Mouse (Mus musculus): Measurements from ENCODE around the gene Hddc3. TPM values are rescaled to one million over a fixed set of nuclear protein-coding genes. Genes with fewer than 3 reads are reported as not detected.

The Hddc3 gene
- polyA plus RNA-seq, 1 experiment = 20.4 TPM

DNA sequence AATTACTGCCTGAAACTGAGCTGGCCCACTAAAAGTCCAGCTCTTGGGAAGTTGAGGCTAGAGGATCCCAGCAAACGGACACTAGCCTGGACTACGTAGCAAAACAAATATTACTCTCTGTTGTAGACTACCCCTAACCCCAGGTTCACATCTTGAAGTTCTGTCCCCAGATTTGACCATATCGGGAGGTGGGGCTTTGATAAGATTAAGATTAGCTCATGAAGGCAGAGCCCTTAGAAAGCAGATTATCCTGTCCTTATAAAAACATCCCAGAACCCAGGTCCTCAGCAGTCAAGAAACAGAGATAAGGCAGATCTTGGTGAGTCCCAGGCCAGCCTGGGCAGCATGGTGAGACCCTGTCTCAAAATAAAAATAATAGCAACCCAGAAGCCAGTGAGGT, 29.3 kb downstream of the Hddc3 start:
- TF ChIP-seq CTCF (IDR thresholded peaks at IDR 0.05; ENCODE audit: insufficient read depth, low read length) (no peak), POLR2A (IDR thresholded peaks at IDR 0.05; ENCODE audit: borderline replicate concordance, extremely low read depth, low read depth, low read length) (no peak)

DNA sequence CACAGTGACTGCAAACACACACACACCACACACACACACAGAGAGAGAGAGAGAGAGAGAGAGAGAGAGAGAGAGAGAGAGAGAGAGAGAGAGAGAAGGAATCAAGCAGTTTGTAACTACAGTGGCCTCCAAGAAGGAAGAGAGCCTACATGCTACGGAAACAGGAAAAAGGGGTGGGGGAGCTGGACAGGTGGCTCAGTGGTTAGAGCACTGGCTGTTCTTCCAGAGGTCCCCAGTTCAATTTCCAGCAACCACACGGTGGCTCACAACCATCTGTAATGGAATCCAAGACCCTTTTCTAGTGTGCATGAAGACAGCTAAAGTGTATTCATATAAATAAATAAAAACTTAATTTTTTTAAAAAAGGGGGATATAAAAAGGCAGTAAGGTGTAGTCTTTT, 29.8 kb downstream of the Hddc3 start:
- Histone ChIP-seq H3K4me3 (replicated peaks; ENCODE audit: extremely low read depth, low read depth, low read length) (no peak overlapping the region), H3K4me1 (ENCODE audit: control insufficient read depth, insufficient read depth, low read length) (peaks cover 13% of the 10 kb centered on the region)
- no peak for TF ChIP-seq POLR2A (IDR thresholded peaks at IDR 0.05; ENCODE audit: borderline replicate concordance, extremely low read depth, low read depth, low read length)
- no peak for TF ChIP-seq CTCF (IDR thresholded peaks at IDR 0.05; ENCODE audit: insufficient read depth, low read length)
- WGBS = 33% methylated on average over 2 of the region's 2 CpGs
- DNase-seq = no peak

More for the DNA sequence above, 29.3 kb downstream of the Hddc3 start:
- no peak for DNase-seq
- H3K4me3 ChIP-seq (replicated peaks; ENCODE audit: extremely low read depth, low read depth, low read length) = no peak overlapping the region
- WGBS = 82% methylated on average over 3 of the region's 3 CpGs
- H3K4me1 ChIP-seq (ENCODE audit: control insufficient read depth, insufficient read depth, low read length) = peaks cover 11% of the 10 kb centered on the region

DNA sequence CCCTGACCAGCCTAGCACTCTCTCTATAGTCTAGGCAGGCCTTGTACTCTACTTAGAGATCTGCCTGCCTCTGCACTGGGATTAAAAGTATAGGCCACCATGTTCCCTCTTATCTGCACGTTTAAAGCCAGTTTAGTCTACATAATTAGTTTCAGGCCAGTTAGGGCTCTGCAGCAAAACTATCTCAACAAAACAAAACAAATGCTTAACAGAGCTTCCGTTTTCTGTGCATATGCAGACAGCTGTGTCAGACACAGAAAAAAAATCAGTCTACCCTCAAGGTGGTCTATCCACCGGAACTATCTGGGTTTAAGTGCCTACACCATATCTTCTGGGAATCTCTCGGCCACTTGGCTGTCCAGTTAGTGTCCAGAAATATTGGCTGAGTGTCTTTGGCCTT, 30.4 kb downstream of the Hddc3 start:
- Histone ChIP-seq H3K4me3 (replicated peaks; ENCODE audit: extremely low read depth, low read depth, low read length) (no peak overlapping the region), H3K4me1 (ENCODE audit: control insufficient read depth, insufficient read depth, low read length) (peaks cover 16% of the 10 kb centered on the region)
- TF ChIP-seq POLR2A (IDR thresholded peaks at IDR 0.05; ENCODE audit: borderline replicate concordance, extremely low read depth, low read depth, low read length) (no peak), CTCF (IDR thresholded peaks at IDR 0.05; ENCODE audit: insufficient read depth, low read length) (no peak)
- no peak for DNase-seq
- 71% methylated on average over 4 of the region's 4 CpGs for WGBS

DNA sequence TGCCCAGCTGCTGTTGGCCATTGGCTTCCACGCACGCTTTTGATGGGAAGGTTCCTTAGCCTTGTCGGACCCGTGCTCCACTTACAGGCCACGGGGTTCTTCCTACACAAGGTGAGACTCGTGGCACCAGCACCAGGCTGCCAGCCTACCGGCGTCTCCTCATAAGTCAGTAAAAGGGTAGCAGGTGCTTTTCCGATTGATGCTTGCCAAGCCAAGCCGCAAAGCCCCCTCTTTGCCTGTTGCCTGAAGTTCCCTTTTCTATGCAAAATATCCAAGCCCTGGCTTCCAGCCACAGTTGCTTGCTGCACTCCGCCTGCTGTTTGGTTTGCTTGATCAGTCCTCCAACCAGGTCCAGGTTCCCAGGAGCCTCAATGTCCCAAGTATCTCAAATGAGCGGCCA, 30.9 kb downstream of the Hddc3 start:
- WGBS = 70% methylated on average over 12 of the region's 12 CpGs
- TF ChIP-seq CTCF (IDR thresholded peaks at IDR 0.05; ENCODE audit: insufficient read depth, low read length) (no peak), POLR2A (IDR thresholded peaks at IDR 0.05; ENCODE audit: borderline replicate concordance, extremely low read depth, low read depth, low read length) (no peak)
- Histone ChIP-seq H3K4me1 (ENCODE audit: control insufficient read depth, insufficient read depth, low read length) (peaks cover 15% of the 10 kb centered on the region), H3K4me3 (replicated peaks; ENCODE audit: extremely low read depth, low read depth, low read length) (no peak overlapping the region)
- DNase-seq = no peak

DNA sequence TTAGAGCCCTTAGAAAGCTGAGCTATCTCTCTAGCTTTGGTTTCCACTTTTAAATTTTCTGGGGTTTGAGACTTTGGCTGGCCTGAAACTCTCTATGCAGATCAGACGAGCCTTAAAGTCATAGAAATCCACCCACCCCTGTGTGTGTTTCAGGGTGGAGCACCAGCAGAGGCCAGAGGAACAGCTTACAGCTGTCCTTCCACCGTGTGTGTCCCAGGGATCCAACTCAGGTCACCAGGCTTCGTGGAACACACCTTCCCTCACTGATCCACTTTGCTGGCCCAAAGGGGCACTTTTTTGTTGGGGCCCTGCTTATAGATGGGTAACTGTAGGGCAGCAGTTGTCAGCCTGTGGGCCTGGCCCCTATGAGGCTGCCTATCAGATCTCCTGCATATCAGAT, 31.4 kb downstream of the Hddc3 start:
- 58% methylated on average over 3 of the region's 3 CpGs for WGBS
- no peak for DNase-seq

DNA sequence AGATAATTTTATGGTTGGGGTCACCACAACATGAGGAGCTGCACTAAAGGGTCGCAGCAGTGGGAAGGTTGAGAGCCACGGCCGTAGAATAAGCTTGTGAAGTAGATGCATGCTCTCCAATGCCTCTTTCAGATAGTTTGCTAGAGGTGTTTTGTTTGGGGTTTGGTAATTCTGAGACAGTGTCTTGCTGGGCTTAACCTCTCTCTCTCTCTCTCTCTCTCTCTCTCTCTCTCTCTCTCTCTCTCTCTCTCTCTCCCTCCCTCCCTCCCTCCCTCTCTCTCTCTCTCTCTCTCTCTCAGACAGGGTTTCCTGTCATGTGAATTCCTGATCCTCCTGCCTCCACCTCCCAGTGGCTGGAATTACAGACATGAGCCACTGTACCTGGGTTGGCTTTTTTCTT, 31.8 kb downstream of the Hddc3 start:
- Histone ChIP-seq H3K4me1 (ENCODE audit: control insufficient read depth, insufficient read depth, low read length) (peaks cover 9% of the 10 kb centered on the region; the same call in 1 of the 2 replicates), H3K4me3 (replicated peaks; ENCODE audit: extremely low read depth, low read depth, low read length) (no peak overlapping the region)
- no peak for DNase-seq
- 93% methylated on average over 3 of the region's 3 CpGs for WGBS
- TF ChIP-seq CTCF (IDR thresholded peaks at IDR 0.05; ENCODE audit: insufficient read depth, low read length) = no peak
- TF ChIP-seq POLR2A (IDR thresholded peaks at IDR 0.05; ENCODE audit: borderline replicate concordance, extremely low read depth, low read depth, low read length) = no peak

More for the DNA sequence above, 31.4 kb downstream of the Hddc3 start:
- Histone ChIP-seq H3K4me3 (replicated peaks; ENCODE audit: extremely low read depth, low read depth, low read length) (no peak overlapping the region), H3K4me1 (ENCODE audit: control insufficient read depth, insufficient read depth, low read length) (peaks cover 13% of the 10 kb centered on the region; the same call in 1 of the 2 replicates)
- TF ChIP-seq POLR2A (IDR thresholded peaks at IDR 0.05; ENCODE audit: borderline replicate concordance, extremely low read depth, low read depth, low read length) = no peak
- no peak for TF ChIP-seq CTCF (IDR thresholded peaks at IDR 0.05; ENCODE audit: insufficient read depth, low read length)

DNA sequence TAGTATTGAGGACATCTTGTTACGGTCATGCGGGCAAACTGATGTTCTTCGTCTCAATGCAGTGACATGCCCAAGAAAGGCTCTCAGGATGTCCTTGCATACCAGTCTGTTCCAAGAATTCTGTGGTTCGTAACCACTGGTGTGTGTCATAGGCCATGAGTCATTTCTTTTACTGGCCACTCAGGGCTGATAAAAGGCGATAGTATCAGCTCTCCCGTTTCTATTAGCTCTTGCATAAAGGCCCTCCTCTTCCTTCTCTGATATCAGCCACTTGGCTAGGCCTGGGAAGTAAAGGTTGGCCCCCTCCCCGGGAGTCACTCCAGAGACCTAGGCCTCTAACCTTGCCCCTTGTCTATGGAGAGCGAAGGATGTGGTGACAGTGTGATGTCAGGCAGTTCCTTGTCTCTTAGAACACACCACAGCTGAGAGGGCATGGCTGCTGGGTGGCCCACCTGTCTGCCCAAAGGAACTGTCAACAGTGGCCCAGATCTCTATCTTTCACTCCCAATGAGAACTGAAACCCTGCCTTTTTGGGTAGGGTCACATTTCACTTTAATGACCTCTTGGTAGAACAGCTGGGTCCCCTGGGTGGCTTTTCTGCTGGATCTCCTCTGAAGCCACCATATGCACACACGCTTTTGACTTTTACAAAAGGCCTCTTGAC, 32.6 kb downstream of the Hddc3 start:
- Histone ChIP-seq H3K4me1 (ENCODE audit: control insufficient read depth, insufficient read depth, low read length) (peaks cover 5% of the 10 kb centered on the region; the same call in 1 of the 2 replicates), H3K4me3 (replicated peaks; ENCODE audit: extremely low read depth, low read depth, low read length) (no peak overlapping the region)
- no peak for TF ChIP-seq CTCF (IDR thresholded peaks at IDR 0.05; ENCODE audit: insufficient read depth, low read length)
- TF ChIP-seq POLR2A (IDR thresholded peaks at IDR 0.05; ENCODE audit: borderline replicate concordance, extremely low read depth, low read depth, low read length) = no peak
- DNase-seq = no peak
- 57% methylated on average over 9 of the region's 9 CpGs for whole genome bisulfite sequencing

DNA sequence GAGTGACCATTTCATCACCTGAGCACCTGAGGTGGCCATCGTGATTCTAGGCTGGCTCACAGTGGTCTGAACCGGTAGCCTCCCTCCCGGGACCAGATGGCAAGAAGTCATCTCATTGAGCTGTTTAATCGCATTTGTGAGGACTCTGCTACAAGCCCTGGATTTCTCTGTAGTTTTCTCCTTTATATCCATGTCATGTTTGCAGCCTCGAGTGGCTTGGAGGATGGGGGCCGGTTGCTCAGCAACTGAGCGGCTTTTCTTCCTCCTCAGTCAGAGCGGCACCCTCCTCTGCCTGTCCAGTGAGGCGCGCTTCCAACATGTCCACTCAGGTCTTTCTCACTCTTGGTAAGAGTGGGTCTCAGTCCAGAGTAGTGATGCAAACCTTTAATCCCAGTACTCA, 33.3 kb downstream of the Hddc3 start:
- 75% methylated on average over 10 of the region's 10 CpGs for WGBS
- DNase-seq = no peak
- H3K4me3 ChIP-seq (replicated peaks; ENCODE audit: extremely low read depth, low read depth, low read length) = no peak overlapping the region
- peaks cover 5% of the 10 kb centered on the region; the same call in 1 of the 2 replicates for H3K4me1 ChIP-seq (ENCODE audit: control insufficient read depth, insufficient read depth, low read length)
- TF ChIP-seq POLR2A (IDR thresholded peaks at IDR 0.05; ENCODE audit: borderline replicate concordance, extremely low read depth, low read depth, low read length) (no peak), CTCF (IDR thresholded peaks at IDR 0.05; ENCODE audit: insufficient read depth, low read length) (no peak)

DNA sequence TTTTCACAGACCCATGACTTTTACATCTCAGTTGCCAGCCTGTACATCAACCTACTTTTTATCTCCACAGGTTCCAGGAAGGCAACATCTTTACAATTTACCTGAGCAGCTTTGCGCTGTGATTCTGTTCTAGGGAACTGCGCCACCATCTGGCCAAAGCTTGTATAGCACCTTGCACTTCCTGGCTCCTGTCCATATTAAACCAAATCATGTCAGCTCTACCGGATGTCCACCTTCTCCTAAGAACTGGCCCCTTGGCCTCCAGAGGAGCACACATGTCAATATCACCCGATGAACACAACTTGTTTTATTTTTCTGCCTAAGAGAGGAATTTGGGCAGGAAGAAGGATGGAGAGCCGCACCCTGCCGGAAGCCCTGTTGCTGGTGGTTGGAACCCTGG, 34.6 kb downstream of the Hddc3 start:
- 21% methylated on average over 6 of the region's 6 CpGs for WGBS
- DNase-seq = peak; percentile 71

DNA sequence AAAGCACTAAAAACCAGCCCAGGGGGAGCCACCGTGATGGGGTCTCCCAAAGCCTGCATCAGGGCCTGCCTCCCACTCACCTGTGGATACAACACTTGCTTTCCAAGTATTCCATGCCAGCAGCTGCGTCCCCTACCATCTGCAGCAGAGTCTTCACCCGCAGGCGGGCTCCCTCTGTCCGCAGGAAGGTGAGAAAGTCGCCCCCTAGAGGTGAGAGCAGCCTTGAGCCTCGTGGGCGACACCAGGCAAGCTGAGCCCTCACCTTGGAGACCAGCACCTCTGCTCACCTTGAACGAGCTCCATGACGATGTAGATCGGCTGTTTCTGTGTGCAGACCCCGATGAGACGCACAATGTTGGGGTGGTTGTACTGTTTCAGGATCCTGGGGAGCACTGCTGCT, 36.6 kb downstream of the Hddc3 start:
- 60% methylated on average over 13 of the region's 13 CpGs for WGBS
- DNase-seq = no peak
- TF ChIP-seq POLR2A (IDR thresholded peaks at IDR 0.05; ENCODE audit: borderline replicate concordance, extremely low read depth, low read depth, low read length) (no peak), CTCF (IDR thresholded peaks at IDR 0.05; ENCODE audit: insufficient read depth, low read length) (peak; percentile 40; the same call in 1 of the 2 replicates)
- peaks cover 5% of the 10 kb centered on the region; the same call in 1 of the 2 replicates for H3K4me1 ChIP-seq (ENCODE audit: control insufficient read depth, insufficient read depth, low read length)
- no peak overlapping the region for H3K4me3 ChIP-seq (replicated peaks; ENCODE audit: extremely low read depth, low read depth, low read length)

More for the DNA sequence above, 34.6 kb downstream of the Hddc3 start:
- Histone ChIP-seq H3K4me1 (ENCODE audit: control insufficient read depth, insufficient read depth, low read length) (peaks cover 5% of the 10 kb centered on the region; the same call in 1 of the 2 replicates), H3K4me3 (replicated peaks; ENCODE audit: extremely low read depth, low read depth, low read length) (no peak overlapping the region)
- TF ChIP-seq POLR2A (IDR thresholded peaks at IDR 0.05; ENCODE audit: borderline replicate concordance, extremely low read depth, low read depth, low read length) = no peak
- TF ChIP-seq CTCF (IDR thresholded peaks at IDR 0.05; ENCODE audit: insufficient read depth, low read length) = peak; percentile 87
